Mouse (Mus musculus): Measurements from ENCODE around the gene Gid4.

DNA sequence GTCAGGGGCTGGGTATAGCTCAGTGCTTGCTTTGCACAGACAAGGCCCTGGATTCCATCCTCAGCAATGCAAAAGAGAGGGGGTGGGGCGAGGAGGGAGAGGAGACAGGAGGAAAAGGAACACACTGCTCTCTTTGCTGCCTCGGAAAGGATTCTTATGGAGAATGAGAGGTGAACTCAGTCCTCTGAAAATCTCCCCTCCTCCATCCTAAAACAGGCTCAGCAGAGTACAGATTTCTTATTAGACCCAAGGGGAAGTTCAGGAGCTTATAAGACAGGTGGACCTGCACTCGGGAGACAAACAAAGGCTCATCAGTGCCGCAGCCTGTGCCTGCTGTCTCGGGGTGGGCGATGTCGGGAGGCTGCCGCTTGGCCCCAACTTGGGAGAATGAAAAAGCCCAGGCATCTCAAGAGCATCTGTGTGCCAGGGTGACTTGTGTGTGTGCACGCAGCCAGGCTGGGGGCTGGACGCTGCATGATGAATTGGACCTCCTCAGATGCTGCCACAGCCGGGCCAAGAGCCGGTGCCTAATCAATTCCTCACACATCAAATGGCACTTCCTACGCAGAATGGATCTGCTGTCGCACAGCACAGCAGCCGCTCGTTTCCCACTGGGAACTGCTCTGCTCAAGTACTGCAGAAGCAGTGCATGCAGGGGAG, 32.1 kb upstream of the Gid4 start:
- TF ChIP-seq MAX (IDR thresholded peaks at IDR 0.05; ENCODE audit: low read depth) (no peak), POLR2A (IDR thresholded peaks at IDR 0.05; ENCODE audit: insufficient read length, low read depth) (no peak), POLR2AphosphoS2 (IDR thresholded peaks at IDR 0.05; ENCODE audit: insufficient read length, low read depth) (no peak), TCF12 (IDR thresholded peaks at IDR 0.05; ENCODE audit: insufficient read depth, poor library complexity, severe bottlenecking) (no peak), E2F4 (IDR thresholded peaks at IDR 0.05; ENCODE audit: insufficient read depth) (no peak), SRF (IDR thresholded peaks at IDR 0.05; ENCODE audit: control insufficient read depth, insufficient read length, low read depth) (no peak), MYOD1 (IDR thresholded peaks at IDR 0.05; ENCODE audit: control insufficient read depth in 1 of 3, insufficient read length in 2 of 3, low read depth in 2 of 3) (no peak), MYOG (IDR thresholded peaks at IDR 0.05; ENCODE audit: control insufficient read depth in 1 of 3, insufficient read depth in 1 of 3, insufficient read length in 2 of 3, low read depth in 2 of 3) (no peak), TCF3 (IDR thresholded peaks at IDR 0.05; ENCODE audit: insufficient read length, low read depth) (no peak), USF1 (IDR thresholded peaks at IDR 0.05; ENCODE audit: low read depth) (no peak), CEBPB (IDR thresholded peaks at IDR 0.05; ENCODE audit: insufficient read depth, poor library complexity, severe bottlenecking) (no peak), REST (IDR thresholded peaks at IDR 0.05; ENCODE audit: insufficient read depth, insufficient read length) (no peak)
